Mouse (Mus musculus) T-cell, adult 2 months (primary cell): ENCODE measurements at regions not wholly inside any gene's neighbourhood (a gene's known extent, or its start where the extent isn't known, plus 50 kb on each side); places are given as distances from the start of the nearest gene placed in this dataset.

Source experiments
- DNase-seq: peaks from one replicate; pipeline ENCODE4 v3.0.0; 2022; ENCODE audit warnings: low spot score

DNA sequence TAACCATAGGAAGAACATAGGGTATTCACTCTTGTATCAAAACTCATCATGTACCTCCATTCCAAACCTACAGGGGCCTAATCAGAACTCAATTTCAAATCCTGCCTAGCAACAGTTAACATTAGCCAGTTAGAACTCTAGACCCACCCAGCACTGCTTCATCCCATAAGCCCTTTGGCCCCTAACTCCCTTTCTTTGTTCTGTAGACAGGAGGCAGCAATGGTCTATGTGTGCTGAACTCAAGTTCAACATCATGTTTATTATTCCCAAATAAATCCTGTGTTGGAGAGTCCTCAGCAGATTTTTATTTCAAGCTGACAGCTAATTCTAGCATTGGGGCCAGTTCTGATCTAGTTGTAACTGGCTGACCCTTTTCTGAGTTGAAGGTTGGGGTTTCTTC lies 112.2 kb downstream of the Ipo8 start:
- DNase-seq = no peak

DNA sequence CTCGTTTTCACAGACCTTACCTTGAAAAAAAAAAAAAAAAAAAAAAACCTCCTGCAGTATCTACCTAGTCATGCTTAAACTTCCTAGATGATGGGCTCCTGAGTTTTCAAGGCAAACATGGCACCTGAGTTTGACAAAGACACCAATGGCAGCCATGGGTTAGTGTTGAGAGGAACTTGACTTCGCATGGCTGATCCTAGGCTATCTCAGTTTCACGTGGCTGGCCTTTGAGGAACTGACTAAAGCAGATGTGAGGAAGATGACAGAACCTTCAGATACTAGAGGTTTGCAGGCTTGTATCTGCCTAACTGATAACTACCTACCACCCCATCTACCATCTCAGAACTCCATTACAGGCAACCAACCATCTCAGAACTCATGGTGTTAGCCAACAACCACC lies 120.9 kb downstream of the Ipo8 start:
- no peak for DNase-seq

DNA sequence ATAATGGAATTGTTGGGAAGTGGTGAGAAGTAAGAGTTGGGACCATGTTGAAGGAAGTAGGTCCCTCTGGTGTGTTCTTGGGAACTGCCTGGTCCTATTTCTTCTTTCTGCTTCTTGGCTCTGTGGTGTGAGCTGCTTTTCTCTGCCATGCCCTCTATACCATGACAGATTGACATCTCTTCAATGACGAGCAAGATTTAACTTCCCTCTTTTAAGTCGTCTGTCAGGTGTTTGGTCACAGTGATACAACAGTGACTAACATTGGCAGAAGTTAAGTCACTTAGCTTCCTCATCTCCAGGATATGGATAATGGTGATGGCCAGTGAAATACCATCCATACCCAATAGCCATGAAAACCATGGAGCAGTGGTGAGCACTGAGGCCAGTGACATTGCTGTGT lies 122.9 kb downstream of the Ipo8 start:
- no peak for DNase-seq

DNA sequence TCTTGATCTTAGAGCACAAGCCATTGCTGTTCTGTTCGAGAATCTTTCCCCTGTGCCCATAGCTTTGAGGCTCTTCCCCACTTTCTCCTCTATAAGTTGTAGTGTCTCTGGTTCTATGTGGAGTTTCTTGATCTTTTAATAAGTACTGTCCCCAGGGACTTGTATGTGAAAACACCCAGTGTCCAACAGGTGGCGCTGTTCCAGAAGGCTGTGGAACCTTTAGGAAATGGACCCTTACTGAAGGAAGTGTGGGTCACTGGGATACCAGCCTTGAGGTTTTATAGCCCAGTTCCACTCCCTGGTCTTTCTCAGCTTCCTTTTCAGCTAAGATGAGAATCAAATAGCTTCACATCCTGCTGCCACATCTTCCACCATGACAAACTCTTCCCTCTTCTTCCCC lies 125.6 kb downstream of the Ipo8 start:
- peak; percentile 20 for DNase-seq

DNA sequence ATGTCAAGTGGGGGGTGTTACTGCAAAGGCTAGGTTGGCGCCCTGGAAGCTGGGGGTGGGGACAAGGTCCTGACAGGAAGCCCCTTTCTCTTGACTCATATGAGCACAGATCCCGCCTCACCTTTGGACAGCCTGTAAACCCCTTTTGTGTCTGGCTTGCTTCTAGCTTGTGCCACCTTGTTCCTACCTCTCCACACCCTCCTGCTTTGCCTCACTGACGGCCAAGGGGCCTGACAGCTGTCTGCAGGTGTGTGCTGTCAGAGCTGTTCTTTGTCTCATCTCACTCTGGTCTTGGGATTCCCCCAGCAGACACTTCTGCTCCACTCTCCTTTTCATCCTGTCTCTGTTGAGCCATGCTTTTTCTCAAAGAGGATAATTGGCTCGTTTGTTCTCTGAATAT lies 137.9 kb downstream of the Ipo8 start:
- no peak for DNase-seq

DNA sequence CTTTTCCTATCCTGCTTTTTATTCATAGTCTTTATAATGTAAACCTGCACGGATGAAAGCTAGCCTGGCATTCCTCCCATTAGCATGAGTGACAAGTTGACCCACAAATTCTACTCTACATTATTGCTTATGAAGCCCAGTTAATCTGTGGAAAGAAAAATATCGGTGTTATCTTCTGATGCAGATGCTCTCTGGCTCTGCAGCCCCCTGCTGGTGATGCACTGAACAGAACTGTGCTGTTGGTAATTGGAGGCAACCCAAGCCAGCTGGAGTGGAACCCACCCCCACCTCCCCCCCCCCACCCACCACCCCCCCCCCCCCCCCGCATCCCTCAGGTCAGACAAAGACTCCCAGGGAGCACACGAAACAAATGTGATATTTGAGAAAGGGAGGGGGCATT lies 143.5 kb downstream of the Ipo8 start:
- DNase-seq = no peak

DNA sequence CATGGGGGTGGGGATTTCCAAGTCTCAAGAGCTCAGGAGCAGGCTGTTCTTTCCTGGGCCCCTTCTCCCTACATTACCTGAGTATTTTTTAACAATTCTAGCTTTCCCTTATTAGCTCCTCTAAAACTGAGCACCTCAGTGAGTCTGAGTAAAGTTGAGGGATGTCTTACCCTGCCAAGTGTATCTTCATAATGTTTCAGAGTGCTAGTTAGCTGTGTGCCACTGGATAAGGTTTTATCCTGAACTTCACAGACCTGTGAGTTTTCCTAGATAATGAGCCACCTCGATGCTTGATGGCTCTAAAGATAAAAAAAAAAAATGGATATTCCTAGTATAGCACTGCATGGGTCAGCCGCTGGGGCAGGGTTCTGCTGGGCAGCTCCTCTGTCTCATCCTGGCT lies 171.1 kb downstream of the Ipo8 start:
- DNase-seq = no peak

DNA sequence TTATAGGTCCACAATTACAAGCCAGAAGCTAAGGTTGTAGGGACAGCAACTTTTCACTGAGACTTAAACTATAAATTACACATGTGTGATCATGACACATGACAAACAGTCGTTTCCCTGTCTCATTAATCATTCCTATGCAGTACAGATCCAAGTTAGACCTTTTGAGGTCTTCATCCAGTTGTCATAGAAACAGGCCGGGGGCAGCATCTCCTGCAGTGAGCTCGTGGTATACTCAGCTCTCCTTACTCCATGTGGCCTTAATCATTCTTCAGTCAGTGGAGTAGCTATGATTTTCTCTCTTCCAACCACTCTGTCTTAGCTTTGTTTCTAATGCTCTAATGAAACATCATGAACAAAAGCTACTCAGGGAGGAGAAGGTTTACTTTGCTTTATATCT lies 178.1 kb downstream of the Ipo8 start:
- DNase-seq = no peak

DNA sequence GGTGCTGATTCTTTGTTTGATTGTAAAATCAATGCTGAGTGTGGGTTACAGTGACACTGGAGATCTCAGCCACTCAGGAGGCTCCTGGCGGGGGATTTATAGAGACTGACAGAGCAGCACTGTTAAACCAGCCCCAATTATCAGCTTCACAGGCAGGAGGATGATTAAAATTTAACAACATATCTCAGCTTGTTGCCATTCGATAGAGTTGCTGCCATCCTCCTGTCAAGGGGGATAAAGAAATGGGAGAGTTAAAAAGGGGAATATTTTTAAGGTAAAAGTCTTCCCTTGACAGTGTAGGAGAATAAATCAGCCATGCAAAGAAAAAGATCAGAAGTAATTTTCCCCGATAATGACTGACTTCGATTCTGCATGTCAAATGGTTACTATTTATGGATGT lies 178.8 kb downstream of the Ipo8 start:
- DNase-seq = no peak

DNA sequence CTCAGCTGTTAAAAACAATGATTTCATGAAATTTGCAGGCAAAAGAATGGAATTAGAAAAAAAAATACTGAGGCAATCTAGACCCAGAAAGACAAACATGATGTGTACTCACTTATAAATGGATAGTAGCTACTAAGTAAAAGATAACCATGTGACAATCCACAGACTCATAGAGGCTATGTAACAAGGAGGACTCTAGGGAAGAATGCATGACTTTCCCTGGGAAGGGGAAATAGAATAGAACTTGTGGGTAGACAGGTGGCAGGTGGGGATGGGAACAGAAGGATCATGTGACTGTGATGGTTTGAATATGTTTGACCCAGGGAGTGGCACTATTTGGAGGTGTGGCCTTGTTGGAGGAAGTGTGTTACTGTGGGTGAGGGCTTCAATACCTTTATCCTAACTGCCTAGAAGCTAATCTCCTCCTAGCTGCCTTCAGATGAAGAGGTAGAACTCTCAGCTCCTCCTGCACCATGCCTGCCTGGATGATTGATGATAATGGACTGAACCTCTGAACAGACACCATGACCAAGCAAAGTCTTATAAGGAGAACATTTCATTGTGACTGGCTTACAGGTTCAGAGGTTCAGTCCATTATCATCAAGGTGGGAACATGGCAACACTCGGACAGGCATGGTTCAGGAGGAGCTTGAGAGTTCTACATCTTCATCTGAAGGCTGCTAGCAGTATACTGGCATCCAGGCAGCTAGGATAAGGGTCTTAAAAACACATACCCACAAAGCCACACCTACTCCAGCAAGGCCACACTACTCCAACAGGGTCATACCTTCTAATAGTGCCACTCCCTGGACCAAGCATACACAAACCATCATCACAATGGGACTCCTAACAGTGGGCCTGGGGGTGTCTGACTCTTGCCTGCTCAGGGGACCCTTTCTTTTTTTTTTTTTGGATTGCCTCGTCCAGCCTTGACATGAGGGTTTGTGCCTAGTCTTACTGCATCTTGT lies 183.6 kb downstream of the Ipo8 start:
- DNase-seq = no peak

DNA sequence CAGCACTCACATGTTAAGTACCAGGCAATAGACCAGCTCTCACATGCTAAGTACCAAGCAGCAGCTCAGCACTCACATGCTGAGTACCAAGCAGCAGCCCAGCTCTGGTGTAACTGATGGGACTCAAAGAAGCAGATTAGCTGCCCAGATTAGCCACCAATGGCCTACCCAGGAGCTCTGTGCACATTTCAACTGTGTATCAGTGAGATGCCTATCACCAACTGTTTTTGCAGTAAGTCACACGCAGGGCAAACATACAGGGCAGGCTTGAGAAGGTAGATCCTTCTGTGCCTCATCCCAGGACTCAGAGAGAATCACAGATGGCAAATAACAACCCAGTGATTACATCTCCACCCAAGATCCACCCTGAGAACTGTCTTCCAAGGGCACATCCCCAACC lies 190.7 kb downstream of the Ipo8 start:
- DNase-seq = no peak

DNA sequence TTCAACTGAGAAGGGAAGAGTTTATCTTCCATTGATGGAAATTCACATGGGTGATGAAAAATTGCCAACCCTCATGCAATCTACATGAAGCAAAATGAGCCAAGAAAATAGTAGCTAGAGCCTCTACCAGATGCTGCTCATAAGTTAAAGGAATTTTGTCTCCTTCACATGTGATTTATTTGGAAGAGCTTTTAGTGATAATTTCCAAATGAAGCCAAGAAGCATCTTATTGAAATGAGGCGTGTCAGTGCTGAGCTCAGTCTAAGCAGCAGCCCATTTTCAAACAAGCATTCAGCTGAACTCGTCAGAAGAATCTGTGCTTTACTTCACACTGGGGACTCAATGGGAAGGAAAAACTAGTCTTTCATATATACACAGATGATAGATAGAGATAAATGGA lies 190.0 kb upstream of the Tmtc1 start:
- DNase-seq = no peak

DNA sequence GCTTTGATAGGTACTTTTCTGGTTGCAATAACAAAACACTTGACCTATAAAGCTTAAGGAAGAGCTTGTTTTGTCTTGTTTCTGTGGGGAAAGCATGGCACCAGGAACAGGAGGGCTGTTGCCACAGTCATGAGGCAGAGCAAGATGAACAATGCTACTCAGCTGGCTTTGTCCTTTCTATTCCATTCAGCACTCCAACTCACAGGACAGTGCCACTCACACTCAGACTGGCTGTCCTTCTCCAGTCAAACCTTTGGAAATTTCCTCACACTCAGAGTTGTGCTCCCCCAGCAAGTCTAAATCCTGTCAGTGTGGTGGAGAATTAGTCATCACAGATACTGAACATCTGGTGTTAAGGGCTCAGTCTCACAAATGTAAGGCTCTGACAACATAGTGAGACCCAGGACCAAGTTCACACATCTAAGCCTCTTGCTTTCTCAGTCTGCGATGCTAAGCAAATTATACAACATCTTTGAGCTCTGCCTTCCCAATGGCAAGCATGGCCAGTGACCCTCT lies 183.0 kb upstream of the Tmtc1 start:
- no peak for DNase-seq

DNA sequence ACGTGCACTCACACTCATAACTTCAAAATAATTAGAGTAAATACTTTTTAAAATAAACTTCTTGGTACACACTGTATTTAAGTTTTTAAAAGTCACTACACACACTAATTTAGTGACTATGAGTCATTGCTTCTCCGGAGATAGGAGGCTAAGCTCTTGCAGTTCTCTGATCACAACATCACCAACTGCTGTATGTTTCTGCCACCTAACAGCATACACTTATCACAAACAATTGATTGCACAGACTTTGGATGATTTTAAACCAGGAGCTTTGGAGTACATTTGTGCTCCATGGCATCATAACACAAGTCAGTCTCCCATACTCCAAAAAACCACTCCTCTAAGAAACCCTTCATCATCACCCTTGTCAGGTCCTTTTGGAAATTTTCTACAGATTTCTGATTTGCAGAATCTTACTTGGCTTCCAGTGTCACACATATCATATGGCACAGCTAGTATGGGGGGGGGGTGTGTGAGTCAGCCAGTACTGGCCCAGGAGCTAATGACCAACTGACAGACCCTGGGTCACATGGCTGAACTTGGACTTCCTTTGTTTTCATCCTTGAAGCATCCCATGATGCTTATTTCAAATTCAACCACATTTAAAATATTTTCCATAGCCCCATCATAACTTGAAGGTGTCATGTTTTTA lies 179.1 kb upstream of the Tmtc1 start:
- no peak for DNase-seq

DNA sequence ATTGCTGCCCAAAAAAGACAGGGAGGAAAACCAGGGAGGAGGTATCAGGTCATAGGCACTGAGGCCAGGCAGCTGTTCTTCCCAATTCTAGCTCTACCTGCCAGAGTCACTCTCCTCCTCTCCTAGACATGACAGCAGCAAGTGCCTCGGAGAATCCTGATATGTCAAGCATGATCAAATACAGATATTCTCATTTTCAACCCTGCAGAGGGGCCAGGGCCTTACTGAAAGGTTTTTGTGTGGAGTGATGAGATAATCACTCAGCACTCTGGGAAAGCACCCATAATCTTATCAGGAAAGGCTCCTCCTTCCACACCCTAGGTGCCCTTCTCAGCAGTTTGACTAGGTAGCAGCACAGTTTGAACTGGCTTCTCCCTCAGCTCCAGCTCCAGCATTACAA lies 175.8 kb upstream of the Tmtc1 start:
- DNase-seq = no peak

DNA sequence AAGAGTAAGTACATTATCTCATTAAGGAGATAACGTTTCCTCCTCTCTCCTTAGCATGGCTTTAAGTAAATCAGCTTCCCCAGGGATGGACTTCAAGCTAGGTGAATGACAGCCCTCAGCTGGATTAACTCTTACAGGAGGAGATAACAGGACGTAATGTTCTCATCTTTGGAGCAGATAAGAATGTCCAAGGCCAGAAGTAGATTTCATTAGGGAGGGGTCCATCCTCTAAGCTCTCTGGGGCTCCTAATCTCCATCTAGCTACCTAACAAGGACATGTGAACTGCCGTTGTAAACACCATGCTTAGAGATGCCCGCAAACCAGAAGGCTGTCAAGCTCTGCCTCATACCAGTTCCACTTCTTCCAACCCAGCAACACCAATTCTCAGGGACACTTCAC lies 171.7 kb upstream of the Tmtc1 start:
- no peak for DNase-seq

DNA sequence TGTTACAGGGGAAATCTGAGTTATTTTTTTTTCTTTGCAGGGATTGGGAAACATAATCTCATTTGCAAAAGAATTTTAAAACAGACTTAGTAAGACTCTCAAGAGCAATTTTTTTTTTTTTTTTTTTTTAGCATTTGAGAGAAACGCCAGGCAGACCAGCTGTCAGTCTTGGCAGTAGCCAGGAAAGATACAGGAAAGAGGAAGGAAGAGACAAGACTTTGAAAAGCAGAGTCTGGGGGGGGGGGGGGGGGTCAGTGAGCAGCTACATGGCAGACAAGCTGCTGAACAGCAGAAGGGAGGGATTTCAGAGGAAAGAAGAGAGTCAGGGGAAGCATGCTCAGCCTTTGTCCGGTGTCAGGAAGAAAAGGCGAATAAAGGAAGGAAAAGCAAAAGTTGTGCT lies 171.3 kb upstream of the Tmtc1 start:
- no peak for DNase-seq

DNA sequence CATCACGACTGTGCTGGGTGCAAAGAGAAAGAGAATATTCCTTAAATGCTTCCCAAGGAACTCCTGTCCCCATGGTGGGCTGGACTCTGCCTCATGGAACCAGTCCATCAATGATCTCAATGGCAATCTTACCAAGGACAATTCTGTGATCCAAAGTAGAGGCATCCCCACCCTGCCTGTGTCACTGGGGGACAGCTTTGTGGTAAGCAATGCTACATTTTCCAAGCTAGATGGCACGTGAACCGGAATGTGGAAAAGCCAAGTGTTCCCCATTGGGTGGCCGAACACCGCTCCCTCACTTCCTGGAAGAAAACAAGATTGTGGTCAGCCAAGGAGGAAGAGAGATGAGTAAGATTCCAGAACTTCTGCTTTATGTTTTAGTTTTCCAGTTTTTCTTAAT lies 164.7 kb upstream of the Tmtc1 start:
- DNase-seq = no peak

DNA sequence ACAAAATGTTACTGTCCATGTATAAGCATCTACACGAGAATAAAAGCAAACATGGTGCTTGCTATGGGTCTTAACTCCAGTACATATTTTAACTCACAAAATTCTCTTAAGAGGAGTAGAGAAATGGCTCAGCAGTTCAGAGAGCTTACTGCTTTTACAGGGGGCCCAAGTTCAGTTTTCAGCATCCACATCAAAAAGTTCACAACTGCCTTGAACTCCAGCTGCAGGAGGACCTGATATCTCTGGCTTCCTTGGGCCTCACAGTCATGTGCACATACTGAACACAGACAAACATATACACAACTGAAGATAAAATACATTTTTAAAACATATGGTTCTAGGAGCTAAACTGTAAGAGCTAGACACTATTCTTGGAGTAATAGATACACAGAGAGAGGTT lies 161.0 kb upstream of the Tmtc1 start:
- DNase-seq = no peak

DNA sequence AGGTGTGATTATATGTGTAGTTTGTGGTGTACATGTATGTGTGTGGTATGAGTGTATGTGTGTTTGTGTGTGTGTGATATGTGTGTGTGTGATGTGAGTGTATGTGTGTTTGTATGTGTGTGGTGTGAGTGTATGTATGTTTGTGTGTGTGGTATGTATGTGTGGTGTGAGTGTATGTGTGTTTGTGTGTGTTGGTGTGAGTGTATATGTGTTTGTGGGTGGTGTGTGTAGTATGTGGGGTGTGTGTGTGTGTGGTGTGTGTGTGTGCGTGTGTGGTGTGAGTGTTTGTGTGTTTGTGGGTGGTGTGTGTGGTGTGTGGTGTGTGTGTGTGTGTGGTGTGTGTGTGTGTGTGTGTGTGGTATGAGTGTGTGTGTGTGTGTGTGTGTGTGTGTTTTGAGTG lies 160.6 kb upstream of the Tmtc1 start:
- DNase-seq = no peak

DNA sequence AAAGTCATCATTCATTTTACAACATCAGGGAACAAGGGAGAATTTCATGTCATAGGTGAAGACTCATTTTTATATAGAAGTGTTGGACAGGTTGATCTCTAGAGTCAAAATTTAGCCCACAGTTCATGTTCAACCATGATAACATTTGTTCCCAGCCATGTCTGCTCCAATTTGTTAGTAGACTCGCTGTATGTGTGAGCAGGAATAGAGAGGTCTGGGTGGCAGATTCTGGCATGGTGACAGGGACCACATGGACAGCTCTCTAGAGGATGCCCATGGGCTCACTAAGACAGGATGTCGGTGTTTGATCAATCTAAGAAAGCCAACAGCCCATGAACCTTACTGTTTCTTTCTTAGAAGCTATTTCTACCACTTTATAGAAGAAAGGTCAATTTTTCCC lies 159.7 kb upstream of the Tmtc1 start:
- no peak for DNase-seq

DNA sequence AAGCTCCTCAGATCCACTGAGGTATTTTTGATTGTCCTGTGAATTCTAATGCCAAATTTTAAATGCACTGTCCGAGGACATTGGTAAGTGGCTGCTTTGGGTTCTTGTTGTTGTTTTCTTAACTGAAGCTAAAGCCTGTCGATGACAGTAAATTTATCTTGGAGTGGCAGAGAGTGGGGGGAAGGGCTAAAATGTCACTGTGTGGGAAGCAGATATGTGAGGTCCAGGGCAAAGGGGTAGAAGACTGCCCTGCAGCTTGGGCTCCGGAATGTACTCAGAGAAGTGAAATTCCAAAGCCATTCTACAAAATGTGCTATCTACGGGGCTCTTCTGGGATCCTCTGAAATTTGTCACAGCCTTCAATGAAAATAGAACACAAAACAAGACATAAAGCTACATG lies 159.3 kb upstream of the Tmtc1 start:
- no peak for DNase-seq

DNA sequence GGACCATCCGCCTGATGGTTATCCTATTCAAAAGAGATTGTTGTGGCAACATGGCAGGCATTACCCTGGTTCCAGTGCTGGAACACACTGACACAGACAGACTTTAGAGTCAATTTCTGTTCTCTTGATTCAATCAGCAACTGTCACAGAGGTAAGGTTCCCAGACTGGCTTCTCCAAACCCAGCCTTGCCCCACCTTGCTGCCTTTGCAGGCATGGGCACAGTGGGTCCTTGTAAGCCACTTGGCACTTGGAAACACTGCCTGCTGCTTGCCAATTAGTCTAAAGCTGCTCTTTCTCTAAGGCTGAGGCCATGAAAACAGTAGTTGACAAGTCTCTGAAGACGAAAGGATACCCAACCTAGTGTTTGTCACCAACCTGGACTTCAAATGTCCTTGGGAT lies 158.7 kb upstream of the Tmtc1 start:
- no peak for DNase-seq

DNA sequence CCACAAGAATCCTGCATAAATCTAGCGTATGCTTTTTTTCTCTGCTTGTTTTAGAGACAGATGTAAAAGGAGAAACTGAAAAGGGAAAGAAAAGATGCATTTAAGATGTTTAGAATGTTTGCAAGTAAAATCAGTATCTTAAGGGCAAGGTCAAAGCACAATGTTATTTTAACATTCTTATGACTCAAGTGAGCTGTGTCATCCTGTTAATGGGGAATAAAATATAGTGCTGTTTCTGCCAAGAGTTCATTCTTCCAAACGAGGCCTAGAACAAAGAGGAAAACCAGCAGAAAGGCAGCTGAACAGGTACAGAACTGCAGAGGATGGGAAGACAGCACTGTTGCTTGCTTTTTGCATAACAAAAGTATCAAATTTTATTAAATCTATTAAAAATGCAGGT lies 156.7 kb upstream of the Tmtc1 start:
- no peak for DNase-seq
